Mouse (Mus musculus) cerebellum, adult 2 months (tissue): Measurements from ENCODE around the gene Gm20604. TPM values are rescaled to one million over a fixed set of nuclear protein-coding genes. Genes with fewer than 3 reads are reported as not detected.

Experiments used
- DNase-seq, 2 experiments: peaks; one replicate each; pipeline ENCODE4 v3.0.0; 2021
- H3K27ac ChIP-seq: fragments of 200-500 bp; 2 replicates; pipeline ENCODE4 v1.5.1; 2012; ENCODE audit warnings: low read length, control low read depth, inconsistent platforms; ENCODE audit not compliant: insufficient read depth
- H3K27me3 ChIP-seq: fragments of 200-500 bp; 2 replicates; pipeline ENCODE4 v1.6.1; 2012; ENCODE audit warnings: inconsistent platforms, mild to moderate bottlenecking, low read length, moderate library complexity; ENCODE audit not compliant: control insufficient read depth, insufficient read depth
- H3K4me1 ChIP-seq: fragments of 200-500 bp; 2 replicates; pipeline ENCODE4 v1.6.1; 2011; ENCODE audit warnings: low read length; ENCODE audit not compliant: control insufficient read depth, insufficient read depth
- H3K4me3 ChIP-seq: fragments of 200-500 bp; replicated peaks from 2 replicates; pipeline ENCODE3; 2011; ENCODE audit warnings: mild to moderate bottlenecking, low read depth, low read length, control low read depth; ENCODE audit not compliant: insufficient read depth
- CTCF ChIP-seq: fragments of 200-500 bp; IDR thresholded peaks from 2 replicates; pipeline ENCODE4 v1.5.1; 2011; ENCODE audit warnings: low read depth, mild to moderate bottlenecking, control low read depth, low read length, moderate library complexity, borderline replicate concordance; ENCODE audit not compliant: insufficient read depth
- POLR2A ChIP-seq: fragments of 200-500 bp; IDR thresholded peaks from 2 replicates; pipeline ENCODE4 v1.6.1; 2011; ENCODE audit warnings: low read length, control low read depth, borderline replicate concordance; ENCODE audit not compliant: insufficient read depth
- WGBS: fragments of 180-500 bp; shearing (Covaris S2); methylation state at CpG from one replicate; pipeline ENCODE4 v1.1.7; 2018; 5-methylcytosine and 5-hydroxymethylcytosine counted together
- polyA plus RNA-seq: library from polyadenylated mRNA; depleted of rRNA; stranded (reverse); fragments of >200 nt; gene quantifications from 2 replicates; pipeline ENCODE4 v1.2.3, GENCODE M21; 2012

The Gm20604 gene
- polyA plus RNA-seq, 1 experiment: 28.7 TPM

- WGBS: 75% methylated on average over 8 of the region's 8 CpGs
- DNase-seq: no peak
- H3K4me3 ChIP-seq: no peak overlapping the region
- no peak overlapping the region for H3K27ac ChIP-seq
- no peaks in the 10 kb centered on the region for H3K27me3 ChIP-seq
- no peak for TF ChIP-seq CTCF
- no peak for TF ChIP-seq POLR2A
- no peaks in the 10 kb centered on the region for H3K4me1 ChIP-seq
Observed at GRCm38 (mm10) chr12:102722966-102723365, 35.5 kb downstream of the Gm20604 start.

- no peak for TF ChIP-seq CTCF
- TF ChIP-seq POLR2A: no peak
- no peak overlapping the region for H3K27ac ChIP-seq
- no peak overlapping the region for H3K4me3 ChIP-seq
- H3K4me1 ChIP-seq: no peaks in the 10 kb centered on the region
- H3K27me3 ChIP-seq: no peaks in the 10 kb centered on the region
- WGBS: 46% methylated on average over 11 of the region's 11 CpGs
- no peak for DNase-seq
Observed at GRCm38 (mm10) chr12:102722451-102722850, 36.0 kb downstream of the Gm20604 start.

- no peak overlapping the region for H3K4me3 ChIP-seq
- no peaks in the 10 kb centered on the region for H3K4me1 ChIP-seq
- no peaks in the 10 kb centered on the region for H3K27me3 ChIP-seq
- no peak overlapping the region for H3K27ac ChIP-seq
- TF ChIP-seq CTCF (peak; percentile 79), POLR2A (no peak)
- WGBS: 23% methylated on average over 13 of the region's 13 CpGs
- peak; percentile 57 to 63 for DNase-seq
Observed at GRCm38 (mm10) chr12:102719552-102720315, 38.7 kb downstream of the Gm20604 start.

- Histone ChIP-seq H3K27me3 (no peaks in the 10 kb centered on the region), H3K4me3 (no peak overlapping the region), H3K27ac (no peak overlapping the region), H3K4me1 (peaks cover 17% of the 10 kb centered on the region; the same call in 1 of the 2 replicates)
- no peak for TF ChIP-seq CTCF
- no peak for TF ChIP-seq POLR2A
- 92% methylated on average over 10 of the region's 10 CpGs for WGBS
- DNase-seq: no peak
Observed at GRCm38 (mm10) chr12:102714654-102715395, 43.6 kb downstream of the Gm20604 start.

GRCm38 (mm10) chr12:102714116-102714515 is 44.4 kb downstream of the Gm20604 start:
- no peak for DNase-seq
- H3K27ac ChIP-seq: no peak overlapping the region
- H3K4me1 ChIP-seq: peaks cover 17% of the 10 kb centered on the region; the same call in 1 of the 2 replicates
- no peaks in the 10 kb centered on the region for H3K27me3 ChIP-seq
- TF ChIP-seq CTCF (no peak), POLR2A (no peak)
- 97% methylated on average over 2 of the region's 2 CpGs for WGBS
- H3K4me3 ChIP-seq: no peak overlapping the region

GRCm38 (mm10) chr12:102713153-102713865 is 45.2 kb downstream of the Gm20604 start:
- Histone ChIP-seq H3K4me1 (peaks cover 17% of the 10 kb centered on the region; the same call in 1 of the 2 replicates), H3K4me3 (no peak overlapping the region), H3K27ac (no peak overlapping the region), H3K27me3 (no peaks in the 10 kb centered on the region)
- DNase-seq: no peak
- no peak for TF ChIP-seq POLR2A
- no peak for TF ChIP-seq CTCF
- WGBS: 89% methylated on average over 20 of the region's 20 CpGs

- WGBS: 15% methylated on average over 4 of the region's 4 CpGs
- Histone ChIP-seq H3K27me3 (no peaks in the 10 kb centered on the region), H3K27ac (peak overlapping the region; percentile 8; the same call in 1 of the 2 replicates), H3K4me3 (no peak overlapping the region), H3K4me1 (peaks cover 17% of the 10 kb centered on the region; the same call in 1 of the 2 replicates)
- TF ChIP-seq POLR2A: no peak
- TF ChIP-seq CTCF: no peak; the same call in 1 of the 2 replicates
- DNase-seq: peak; percentile 92 to 95
Observed at GRCm38 (mm10) chr12:102710851-102711375, 47.6 kb downstream of the Gm20604 start.
